Mouse (Mus musculus) neural tube, embryonic 15.5 days (tissue): ENCODE measurements at regions not wholly inside any gene's neighbourhood (a gene's known extent, or its start where the extent isn't known, plus 50 kb on each side); places are given as distances from the start of the nearest gene placed in this dataset.

Experiments
- ATAC-seq: fragments of 200-750 bp; cut with Nextera tagmentation; 2 replicates; pipeline ENCODE4 v1.8.0; 2017; ENCODE audit warnings: mild to moderate bottlenecking, moderate TSS enrichment, moderate library complexity; ENCODE audit not compliant: low FRiP score
- H3K27ac ChIP-seq: fragments of 300-500 bp; sonication (generic); replicated peaks from 2 replicates; pipeline ENCODE4 v1.5.1; 2015; ENCODE audit warnings: mild to moderate bottlenecking, inconsistent platforms
- H3K27me3 ChIP-seq: fragments of 300-500 bp; sonication (generic); replicated peaks from 2 replicates; pipeline ENCODE4 v1.6.1; 2015; ENCODE audit warnings: inconsistent platforms
- H3K36me3 ChIP-seq: fragments of 300-500 bp; sonication (generic); 2 replicates; pipeline ENCODE4 v1.6.1; 2015; ENCODE audit warnings: inconsistent platforms
- H3K4me1 ChIP-seq: fragments of 300-500 bp; sonication (generic); 2 replicates; pipeline ENCODE4 v1.6.1; 2015; ENCODE audit warnings: inconsistent platforms
- H3K4me2 ChIP-seq: fragments of 300-500 bp; sonication (generic); 2 replicates; pipeline ENCODE4 v1.6.1; 2015; ENCODE audit warnings: inconsistent platforms, mild to moderate bottlenecking, moderate library complexity
- H3K4me3 ChIP-seq: fragments of 300-500 bp; sonication (generic); replicated peaks from 2 replicates; pipeline ENCODE4 v1.5.1; 2015; ENCODE audit warnings: mild to moderate bottlenecking, inconsistent platforms
- H3K9ac ChIP-seq: fragments of 300-500 bp; sonication (generic); replicated peaks from 2 replicates; pipeline ENCODE4 v1.6.1; 2015; ENCODE audit warnings: mild to moderate bottlenecking, inconsistent platforms
- H3K9me3 ChIP-seq: fragments of 300-500 bp; sonication (generic); replicated peaks from 2 replicates; pipeline ENCODE4 v1.6.1; 2016; ENCODE audit warnings: inconsistent platforms
- WGBS: fragments of 180-500 bp; shearing (Covaris S2); methylation state at CpG from one replicate; pipeline ENCODE4 v1.1.7; 2015; ENCODE audit warnings: mixed read lengths; 5-methylcytosine and 5-hydroxymethylcytosine counted together

DNA sequence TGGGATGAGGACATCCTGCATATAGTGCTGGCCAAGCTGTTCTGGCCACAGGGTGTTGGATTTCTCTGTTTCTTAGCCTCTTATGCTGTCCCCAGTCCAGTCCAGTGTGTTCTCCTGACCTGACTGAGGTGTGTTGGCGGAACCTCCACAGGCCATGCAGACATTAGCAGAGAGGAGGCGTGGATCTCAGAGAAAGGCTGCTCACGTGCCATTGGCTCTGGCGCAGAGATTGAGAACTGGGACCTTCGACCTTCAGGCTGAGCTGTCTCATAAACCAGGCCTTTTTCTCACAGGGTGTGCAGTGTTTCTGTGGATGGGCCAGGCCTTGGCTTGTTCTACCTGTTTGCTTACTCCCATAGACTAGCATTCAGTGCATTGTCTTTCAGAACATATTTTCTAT, 66.3 kb upstream of the Cnih3 start:
- no peak overlapping the region for H3K4me3 ChIP-seq
- no peak overlapping the region for H3K4me2 ChIP-seq
- H3K4me1 ChIP-seq, result no peaks in the 10 kb centered on the region
- H3K9ac ChIP-seq, result no peak overlapping the region
- no peaks in the 10 kb centered on the region for H3K27me3 ChIP-seq
- no peak overlapping the region for H3K27ac ChIP-seq
- no peak for ATAC-seq
- no peaks in the 10 kb centered on the region for H3K36me3 ChIP-seq
- no peaks in the 10 kb centered on the region for H3K9me3 ChIP-seq
- WGBS, result 77% methylated on average over 5 of the region's 5 CpGs

DNA sequence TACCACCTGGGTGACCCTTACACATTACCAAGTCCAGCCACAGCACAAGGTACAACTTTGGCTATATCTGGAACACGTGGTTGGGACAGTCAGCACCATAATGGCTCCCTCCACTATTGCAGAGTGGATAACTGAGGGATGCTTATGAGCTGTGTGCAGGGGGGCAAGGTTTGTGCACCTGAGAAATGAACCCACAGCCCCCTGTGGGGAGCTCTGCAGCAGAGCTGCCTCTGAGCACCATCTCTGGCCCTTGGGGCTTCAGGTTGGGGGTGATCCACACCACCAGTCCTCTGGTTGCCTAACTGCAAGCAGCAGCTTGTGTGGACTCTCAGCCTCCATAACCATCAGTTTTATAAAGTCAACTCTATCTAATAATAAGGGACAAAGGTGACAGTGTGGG, 65.3 kb upstream of the Cnih3 start:
- Histone ChIP-seq H3K36me3 (no peaks in the 10 kb centered on the region), H3K27me3 (no peaks in the 10 kb centered on the region)

DNA sequence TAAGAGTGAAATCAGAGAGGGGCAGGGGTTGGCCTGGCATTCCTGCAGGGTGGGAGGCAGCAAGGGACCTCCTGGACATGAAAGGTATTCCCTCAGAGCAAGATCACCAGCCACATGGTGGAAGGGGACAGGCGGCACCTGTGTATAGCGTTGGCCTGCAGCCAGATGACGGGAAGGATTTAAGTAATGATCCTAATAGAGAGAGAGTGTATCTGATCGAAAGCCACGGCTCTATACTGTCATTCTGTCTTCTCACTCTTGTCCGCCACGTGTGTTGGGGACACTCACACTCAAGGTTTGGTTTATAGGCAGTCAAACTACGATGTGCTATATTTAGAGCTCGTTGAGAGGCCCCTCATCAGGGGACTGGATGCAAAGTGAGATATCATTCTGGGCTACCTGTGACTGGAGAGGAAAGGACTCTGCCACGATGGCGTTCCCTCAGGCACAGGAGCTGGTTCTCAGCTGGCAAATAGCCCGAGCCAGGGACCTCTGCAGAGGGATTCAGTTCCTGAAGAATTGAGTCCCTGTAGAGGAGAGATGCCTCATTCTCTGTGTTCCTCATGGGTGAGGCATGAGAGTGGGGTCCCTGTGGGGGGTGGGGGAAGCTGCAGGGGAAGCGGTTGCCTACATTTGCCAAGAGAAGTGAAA, 62.9 kb upstream of the Cnih3 start:
- WGBS, result 83% methylated on average over 13 of the region's 13 CpGs
- Histone ChIP-seq H3K27me3 (no peaks in the 10 kb centered on the region), H3K4me1 (no peaks in the 10 kb centered on the region)

More for the DNA sequence above, 65.3 kb upstream of the Cnih3 start:
- ATAC-seq, result no peak
- no peak overlapping the region for H3K27ac ChIP-seq
- no peak overlapping the region for H3K9ac ChIP-seq
- WGBS, result 85% methylated on average over 1 of the region's 1 CpGs
- H3K4me2 ChIP-seq, result no peak overlapping the region
- no peaks in the 10 kb centered on the region for H3K4me1 ChIP-seq
- H3K9me3 ChIP-seq, result no peaks in the 10 kb centered on the region
- H3K4me3 ChIP-seq, result no peak overlapping the region

DNA sequence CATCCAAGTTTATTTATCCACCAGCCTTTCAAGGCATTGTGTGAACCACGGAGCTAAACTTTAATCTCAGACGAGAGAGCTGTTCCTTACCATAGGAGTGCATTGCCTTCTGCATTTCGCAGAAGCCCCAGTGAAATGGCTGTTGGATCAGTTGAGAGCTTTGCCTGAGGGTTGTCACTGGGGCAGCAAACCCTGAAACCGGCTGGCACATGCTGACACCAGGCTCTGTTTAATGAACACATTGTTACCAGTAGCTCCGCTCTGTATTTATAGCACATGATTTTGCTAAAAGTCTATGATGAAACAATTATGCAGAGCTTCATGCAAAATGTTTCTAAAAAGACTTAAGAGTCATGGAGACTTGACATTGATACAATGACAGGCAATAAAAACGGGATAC, 61.2 kb upstream of the Cnih3 start:
- Histone ChIP-seq H3K4me1 (no peaks in the 10 kb centered on the region), H3K36me3 (no peaks in the 10 kb centered on the region), H3K27me3 (no peaks in the 10 kb centered on the region), H3K9ac (no peak overlapping the region), H3K27ac (no peak overlapping the region), H3K4me2 (no peak overlapping the region), H3K9me3 (no peaks in the 10 kb centered on the region), H3K4me3 (no peak overlapping the region)
- WGBS, result 62% methylated on average over 6 of the region's 6 CpGs
- ATAC-seq, result no peak

More for the DNA sequence above, 62.9 kb upstream of the Cnih3 start:
- no peak for ATAC-seq
- Histone ChIP-seq H3K4me2 (no peak overlapping the region), H3K9me3 (no peaks in the 10 kb centered on the region), H3K9ac (no peak overlapping the region), H3K36me3 (no peaks in the 10 kb centered on the region), H3K27ac (no peak overlapping the region), H3K4me3 (no peak overlapping the region)

DNA sequence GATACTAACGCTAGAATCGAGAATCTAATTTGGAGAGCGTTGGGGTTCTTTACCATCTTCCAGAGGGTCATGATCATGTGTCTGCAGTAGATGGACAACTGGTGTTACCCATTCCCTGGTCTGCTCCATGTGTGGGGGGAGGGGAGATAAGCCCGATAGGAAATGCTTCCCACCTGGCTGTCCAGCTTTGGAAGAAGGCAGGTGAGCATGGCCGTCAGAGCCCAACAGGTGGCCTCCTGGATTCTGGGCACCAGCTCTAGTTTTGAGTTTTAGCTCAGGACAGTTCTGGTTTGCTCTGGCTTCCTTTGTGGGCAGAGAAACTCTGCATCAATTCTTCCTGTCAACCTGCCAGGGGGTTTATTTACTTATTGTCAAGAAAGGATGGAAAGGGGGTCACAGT, 60.5 kb upstream of the Cnih3 start:
- Histone ChIP-seq H3K9ac (no peak overlapping the region), H3K36me3 (no peaks in the 10 kb centered on the region), H3K4me1 (no peaks in the 10 kb centered on the region), H3K4me2 (no peak overlapping the region), H3K9me3 (no peaks in the 10 kb centered on the region), H3K27ac (no peak overlapping the region), H3K27me3 (no peaks in the 10 kb centered on the region), H3K4me3 (no peak overlapping the region)
- WGBS, result 90% methylated on average over 5 of the region's 5 CpGs
- no peak for ATAC-seq

DNA sequence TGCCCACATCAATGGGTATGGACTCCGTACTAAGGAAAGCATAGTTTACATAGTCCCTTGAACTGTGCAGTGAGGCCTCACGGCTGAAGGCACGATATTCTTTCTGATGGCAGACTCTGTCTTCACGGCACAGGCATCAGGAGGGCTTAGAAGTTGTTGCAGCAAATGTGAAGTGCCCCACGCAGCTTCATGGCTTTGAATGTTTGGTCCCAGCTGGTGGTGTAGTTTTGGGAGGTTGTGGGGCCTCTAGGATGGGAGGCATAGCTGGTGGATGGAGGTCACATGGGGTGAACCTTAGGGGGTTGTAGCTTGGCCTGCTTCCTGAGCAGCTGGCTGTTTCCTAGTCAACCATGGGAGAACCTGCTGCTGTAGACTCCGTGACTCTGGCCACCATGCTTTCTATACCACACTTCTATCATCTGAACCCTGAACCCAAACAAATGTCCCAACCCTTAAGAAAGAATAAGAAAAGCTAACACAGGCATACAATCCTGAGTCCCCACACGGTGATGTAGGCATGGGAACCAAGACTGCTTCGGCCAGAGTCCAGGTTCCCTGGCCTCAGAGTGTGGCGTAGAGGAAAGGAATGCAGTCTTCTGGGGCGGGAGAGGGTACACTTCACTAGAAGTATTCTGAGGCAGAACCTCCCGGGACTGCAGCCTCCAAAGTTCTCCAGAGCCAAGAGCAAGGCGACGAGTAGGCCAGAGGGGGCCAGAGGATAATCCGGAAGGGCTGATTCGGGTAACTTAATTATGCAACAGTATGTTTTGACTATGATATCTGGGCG, 59.2 kb upstream of the Cnih3 start:
- WGBS, result 89% methylated on average over 16 of the region's 16 CpGs
- no peaks in the 10 kb centered on the region for H3K9me3 ChIP-seq
- H3K27me3 ChIP-seq, result no peaks in the 10 kb centered on the region
- no peak for ATAC-seq
- no peak overlapping the region for H3K27ac ChIP-seq
- H3K4me2 ChIP-seq, result no peak overlapping the region
- H3K4me3 ChIP-seq, result no peak overlapping the region
- H3K4me1 ChIP-seq, result no peaks in the 10 kb centered on the region
- no peaks in the 10 kb centered on the region for H3K36me3 ChIP-seq
- no peak overlapping the region for H3K9ac ChIP-seq

DNA sequence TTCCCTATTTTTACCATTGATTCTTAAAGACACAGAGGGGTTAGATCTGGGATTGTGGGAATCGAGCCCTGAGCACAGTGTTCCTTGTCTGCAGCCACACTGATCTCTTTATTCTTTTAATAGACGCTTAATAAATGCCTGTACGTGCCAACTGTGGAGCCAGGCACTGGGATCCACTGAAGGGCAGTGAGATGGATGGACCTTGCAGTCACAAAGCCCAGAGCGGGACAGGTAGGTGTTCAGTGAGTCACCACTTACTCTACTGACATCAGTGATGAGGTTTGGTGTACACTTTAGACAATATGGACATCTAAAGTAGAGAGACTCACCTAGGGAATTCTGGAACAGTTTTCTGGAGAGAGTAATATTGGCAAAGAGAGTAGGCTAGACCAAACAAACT, 56.8 kb upstream of the Cnih3 start:
- Histone ChIP-seq H3K9ac (no peak overlapping the region), H3K27ac (no peak overlapping the region), H3K4me1 (no peaks in the 10 kb centered on the region), H3K36me3 (no peaks in the 10 kb centered on the region), H3K4me3 (no peak overlapping the region), H3K9me3 (no peaks in the 10 kb centered on the region), H3K27me3 (no peaks in the 10 kb centered on the region), H3K4me2 (no peak overlapping the region)
- ATAC-seq, result no peak
- 71% methylated on average over 4 of the region's 4 CpGs for WGBS

DNA sequence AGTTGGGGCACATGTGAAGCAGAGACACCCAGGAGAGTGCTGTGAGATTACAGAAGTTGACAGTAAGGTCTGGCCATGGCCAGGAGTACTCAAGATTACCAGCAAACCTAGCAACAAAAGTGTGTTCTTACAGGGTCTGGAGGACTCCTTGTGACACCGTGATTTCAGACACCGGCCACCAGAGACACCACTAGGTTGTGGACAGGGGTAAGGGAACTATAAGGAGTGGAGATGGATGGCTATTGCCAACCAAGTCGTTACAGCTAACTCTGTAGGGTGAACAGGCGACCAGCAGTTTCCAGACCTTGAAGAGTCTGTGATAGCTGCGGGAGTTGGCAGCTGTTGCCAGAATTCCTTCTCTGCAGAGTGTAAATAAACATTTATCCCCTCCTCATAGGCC, 54.4 kb upstream of the Cnih3 start:
- no peaks in the 10 kb centered on the region for H3K4me1 ChIP-seq
- no peak overlapping the region for H3K27ac ChIP-seq
- no peaks in the 10 kb centered on the region for H3K36me3 ChIP-seq
- WGBS, result 79% methylated on average over 5 of the region's 5 CpGs
- ATAC-seq, result no peak
- H3K9ac ChIP-seq, result no peak overlapping the region
- no peak overlapping the region for H3K4me2 ChIP-seq
- no peak overlapping the region for H3K4me3 ChIP-seq
- H3K9me3 ChIP-seq, result no peaks in the 10 kb centered on the region
- H3K27me3 ChIP-seq, result no peaks in the 10 kb centered on the region

DNA sequence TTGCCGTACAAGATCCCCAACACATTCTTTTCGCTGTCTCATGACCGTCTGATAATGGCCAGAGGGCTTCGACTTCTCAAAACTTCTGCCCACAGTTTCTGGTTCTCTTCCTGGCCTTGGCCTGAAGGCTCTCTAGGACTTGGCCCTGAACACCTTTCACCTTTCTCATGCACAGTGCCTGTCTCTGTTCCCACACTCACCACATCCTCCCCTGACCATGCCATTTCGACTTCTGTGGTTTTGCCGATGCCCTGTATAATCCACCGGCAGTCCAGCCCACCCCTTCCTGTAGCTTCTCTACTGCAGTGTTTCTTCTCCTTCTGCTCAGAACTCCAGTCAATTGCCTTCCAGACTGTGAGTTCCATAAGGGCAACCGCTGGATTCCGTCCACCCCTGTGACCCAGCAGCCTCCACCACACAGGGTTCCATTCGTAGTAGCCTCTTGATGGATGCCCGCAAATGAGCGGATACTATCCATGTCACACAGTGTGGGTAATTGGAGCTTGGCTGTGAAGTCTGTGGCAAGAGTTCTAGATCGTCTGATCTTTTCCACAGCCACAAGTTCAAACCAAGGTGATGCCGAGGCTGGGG, 53.3 kb upstream of the Cnih3 start:
- Histone ChIP-seq H3K4me2 (no peak overlapping the region), H3K9ac (no peak overlapping the region), H3K9me3 (no peaks in the 10 kb centered on the region), H3K27me3 (no peaks in the 10 kb centered on the region), H3K36me3 (no peaks in the 10 kb centered on the region), H3K4me3 (no peak overlapping the region), H3K4me1 (no peaks in the 10 kb centered on the region), H3K27ac (no peak overlapping the region)
- WGBS, result 92% methylated on average over 14 of the region's 14 CpGs
- ATAC-seq, result no peak

DNA sequence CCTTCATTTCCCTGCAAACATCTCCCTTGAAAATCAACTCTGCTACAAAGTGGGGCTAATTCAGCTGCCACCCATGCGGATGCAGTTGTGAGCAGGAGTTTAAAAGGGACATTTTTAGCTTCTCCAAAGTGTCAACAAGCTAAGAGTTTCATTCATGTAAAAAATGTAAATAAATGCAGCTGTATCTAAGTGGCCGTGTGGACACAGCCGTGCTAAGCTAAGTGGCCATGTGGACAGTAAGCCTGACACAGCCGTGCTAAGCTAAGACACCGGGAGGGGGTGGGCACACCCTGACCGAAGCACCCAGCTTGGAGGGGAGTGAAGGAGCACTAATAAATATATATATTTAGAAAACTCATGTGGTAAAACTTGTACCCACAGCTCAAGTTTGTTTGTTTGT, 52.6 kb upstream of the Cnih3 start:
- 91% methylated on average over 6 of the region's 6 CpGs for WGBS
- Histone ChIP-seq H3K4me2 (no peak overlapping the region), H3K27me3 (no peaks in the 10 kb centered on the region), H3K4me3 (no peak overlapping the region), H3K4me1 (no peaks in the 10 kb centered on the region), H3K36me3 (no peaks in the 10 kb centered on the region), H3K9ac (no peak overlapping the region), H3K9me3 (no peaks in the 10 kb centered on the region), H3K27ac (no peak overlapping the region)
- ATAC-seq, result no peak

DNA sequence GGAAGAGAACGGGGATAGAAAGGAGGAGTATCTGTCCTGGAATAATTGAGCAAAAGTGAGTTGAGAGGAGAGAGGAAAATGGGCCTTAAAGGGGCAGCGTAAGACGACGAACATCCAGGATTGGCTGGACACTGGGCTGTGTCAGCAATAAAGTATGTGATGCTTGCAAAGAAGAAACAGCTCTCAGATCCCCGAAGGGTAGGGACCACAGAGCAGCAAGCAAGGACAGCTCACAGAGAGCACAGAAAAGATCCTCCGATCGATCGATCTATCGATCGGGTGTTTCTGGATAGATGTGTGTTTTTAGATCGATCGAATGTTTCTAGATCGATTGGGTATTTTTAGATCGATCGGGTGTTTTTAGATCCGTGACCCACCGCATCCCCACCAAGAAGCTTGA, 50.3 kb upstream of the Cnih3 start:
- Histone ChIP-seq H3K27me3 (no peaks in the 10 kb centered on the region), H3K27ac (no peak overlapping the region), H3K9me3 (no peaks in the 10 kb centered on the region), H3K36me3 (no peaks in the 10 kb centered on the region), H3K4me1 (no peaks in the 10 kb centered on the region), H3K4me3 (no peak overlapping the region), H3K4me2 (no peak overlapping the region), H3K9ac (no peak overlapping the region)
- ATAC-seq, result no peak
- 95% methylated on average over 17 of the region's 17 CpGs for WGBS
